Mouse (Mus musculus) mesoderm, embryonic 11.5 days (tissue): ENCODE results near the gene Osbpl7.

Source experiments
- DNase-seq: peaks from one replicate; pipeline ENCODE4 v3.0.0-alpha.2; 2012; ENCODE audit warnings: low read depth, low spot score

Osbpl7 gene

GRCm38 (mm10) chr11:97083401-97084140, 33.1 kb downstream of the Osbpl7 start:
- no peak for DNase-seq

GRCm38 (mm10) chr11:97084821-97085505, 34.5 kb downstream of the Osbpl7 start:
- DNase-seq, result no peak

GRCm38 (mm10) chr11:97086365-97086764, 35.9 kb downstream of the Osbpl7 start:
- no peak for DNase-seq

- DNase-seq, result no peak
Observed at GRCm38 (mm10) chr11:97094600-97094999, 44.2 kb downstream of the Osbpl7 start.

GRCm38 (mm10) chr11:97098791-97099190, 48.4 kb downstream of the Osbpl7 start:
- no peak for DNase-seq

GRCm38 (mm10) chr11:97101722-97102121, 51.3 kb downstream of the Osbpl7 start:
- peak; percentile 63 for DNase-seq

- DNase-seq, result no peak
Observed at GRCm38 (mm10) chr11:97103163-97104090, 53.0 kb downstream of the Osbpl7 start.

GRCm38 (mm10) chr11:97104091-97104483, 53.7 kb downstream of the Osbpl7 start:
- no peak for DNase-seq

GRCm38 (mm10) chr11:97108976-97109375, 58.5 kb downstream of the Osbpl7 start:
- DNase-seq, result no peak

- no peak for DNase-seq
Observed at GRCm38 (mm10) chr11:97112519-97113125, 62.2 kb downstream of the Osbpl7 start.

GRCm38 (mm10) chr11:97114671-97115601, 64.5 kb downstream of the Osbpl7 start, which contains the start of gene Tbx21:
Gene Tbx21 (minus strand): TSS chr11:97115331.
- no peak for DNase-seq

GRCm38 (mm10) chr11:97115797-97116196, 65.4 kb downstream of the Osbpl7 start:
- DNase-seq, result no peak
